Mouse (Mus musculus): Measurements from ENCODE around the gene Galnt18. TPM values are rescaled to one million over a fixed set of nuclear protein-coding genes. Genes with fewer than 3 reads are reported as not detected.

Galnt18 gene
- total RNA-seq, 2 experiments from 2014 or later: 53.8 to 55.0 TPM

- DNase-seq: no peak
Measured at GRCm38 (mm10) chr7:111559011-111559410, 220.8 kb downstream of the Galnt18 start.

DNA sequence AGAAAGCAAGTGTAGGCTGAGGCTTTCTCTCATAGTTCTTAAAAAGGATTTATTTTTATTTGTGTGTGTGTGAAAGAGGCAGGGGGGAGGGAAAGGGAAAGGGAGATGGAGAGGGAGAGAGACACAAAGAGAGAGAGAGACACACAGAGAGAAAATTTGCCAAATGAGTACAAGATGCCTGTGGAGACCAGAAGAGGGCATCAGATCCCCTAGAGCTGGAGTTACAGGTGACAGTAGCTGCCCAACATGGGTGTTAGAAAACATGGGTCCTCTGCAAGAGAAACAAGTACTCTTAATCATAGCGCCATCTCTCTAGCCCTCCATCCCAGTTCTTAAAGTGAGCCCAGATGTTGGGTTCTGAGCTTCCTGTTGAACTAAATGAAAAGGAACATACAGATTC is 228.8 kb downstream of the Galnt18 start:
- no peak for DNase-seq

GRCm38 (mm10) chr7:111547069-111547468 is 232.7 kb downstream of the Galnt18 start:
- DNase-seq: no peak

GRCm38 (mm10) chr7:111545614-111546013 is 234.2 kb downstream of the Galnt18 start:
- DNase-seq: no peak

DNA sequence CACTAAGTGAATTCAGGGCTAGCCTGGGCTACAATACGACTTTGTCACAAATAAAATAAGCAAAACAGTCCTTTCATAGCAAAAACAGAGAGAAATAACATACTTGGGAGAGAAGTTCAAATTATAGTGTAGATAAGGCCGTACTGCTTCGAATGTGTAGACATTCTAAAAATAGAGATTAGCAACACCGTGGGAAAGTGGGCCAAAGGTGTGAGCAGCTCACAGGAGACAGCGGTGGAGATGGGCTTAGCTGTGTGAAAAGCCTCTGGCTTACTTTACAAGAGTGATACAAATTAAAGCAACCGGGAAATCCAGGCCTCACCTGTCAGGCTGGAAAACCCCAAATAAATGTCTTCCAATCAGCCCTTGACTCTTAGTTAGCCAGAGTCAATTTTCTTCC is 241.8 kb downstream of the Galnt18 start:
- no peak for DNase-seq

DNA sequence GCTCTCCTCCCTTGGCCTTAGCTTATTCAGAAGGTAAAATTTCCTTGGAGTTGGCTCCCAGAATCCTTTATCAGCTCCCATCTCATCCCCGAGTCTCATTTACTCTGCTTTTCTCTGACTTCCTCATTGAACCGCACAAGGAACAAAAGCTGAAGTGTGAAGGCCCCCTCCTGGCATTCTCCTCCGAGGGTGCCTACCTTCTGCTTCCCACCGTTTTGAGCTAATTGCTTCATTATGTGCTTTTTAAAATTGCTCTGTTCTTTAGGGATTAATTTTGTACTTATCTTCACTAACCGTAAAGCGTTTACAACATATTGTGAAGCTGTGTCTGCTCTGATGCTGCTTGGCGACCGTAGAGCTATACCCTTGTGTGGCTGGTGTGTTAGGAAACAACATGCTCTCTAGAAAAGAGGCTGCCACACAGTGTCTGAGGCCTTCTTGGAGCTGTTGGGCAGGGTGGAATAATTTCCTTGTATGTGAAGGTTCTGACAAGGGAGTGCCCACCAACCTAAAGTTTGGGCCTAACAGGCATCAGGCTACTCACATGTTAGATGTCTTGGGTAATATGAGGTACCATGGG is 244.9 kb downstream of the Galnt18 start:
- no peak for DNase-seq

- DNase-seq: no peak
Measured at GRCm38 (mm10) chr7:111528961-111529643, 250.7 kb downstream of the Galnt18 start.

GRCm38 (mm10) chr7:111528462-111528861 is 251.3 kb downstream of the Galnt18 start:
- no peak for DNase-seq

DNA sequence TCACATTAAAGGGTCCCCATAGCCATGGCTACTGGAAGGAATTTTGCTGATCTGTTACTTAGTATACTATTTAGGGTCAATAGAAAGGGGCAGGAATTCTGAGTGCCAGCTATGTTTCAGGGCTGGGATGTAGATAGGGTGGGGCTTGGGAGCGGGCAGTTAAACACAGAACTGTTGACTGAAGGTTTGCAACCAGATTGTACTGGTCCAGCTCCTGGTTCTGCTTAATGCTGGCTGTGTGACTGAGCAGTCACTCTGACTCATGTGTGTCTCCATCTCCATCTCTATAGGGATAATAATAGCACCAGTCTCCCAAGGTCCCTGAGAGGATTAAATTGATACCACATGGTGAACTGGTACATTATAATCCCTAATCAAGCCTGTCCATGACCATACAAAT is 258.9 kb downstream of the Galnt18 start:
- DNase-seq: no peak

- peak; percentile 25 to 29 for DNase-seq
Measured at GRCm38 (mm10) chr7:111518581-111519242, 261.1 kb downstream of the Galnt18 start.

GRCm38 (mm10) chr7:111516882-111517281 is 262.9 kb downstream of the Galnt18 start:
- no peak for DNase-seq

GRCm38 (mm10) chr7:111515471-111515870 is 264.3 kb downstream of the Galnt18 start:
- DNase-seq: no peak

DNA sequence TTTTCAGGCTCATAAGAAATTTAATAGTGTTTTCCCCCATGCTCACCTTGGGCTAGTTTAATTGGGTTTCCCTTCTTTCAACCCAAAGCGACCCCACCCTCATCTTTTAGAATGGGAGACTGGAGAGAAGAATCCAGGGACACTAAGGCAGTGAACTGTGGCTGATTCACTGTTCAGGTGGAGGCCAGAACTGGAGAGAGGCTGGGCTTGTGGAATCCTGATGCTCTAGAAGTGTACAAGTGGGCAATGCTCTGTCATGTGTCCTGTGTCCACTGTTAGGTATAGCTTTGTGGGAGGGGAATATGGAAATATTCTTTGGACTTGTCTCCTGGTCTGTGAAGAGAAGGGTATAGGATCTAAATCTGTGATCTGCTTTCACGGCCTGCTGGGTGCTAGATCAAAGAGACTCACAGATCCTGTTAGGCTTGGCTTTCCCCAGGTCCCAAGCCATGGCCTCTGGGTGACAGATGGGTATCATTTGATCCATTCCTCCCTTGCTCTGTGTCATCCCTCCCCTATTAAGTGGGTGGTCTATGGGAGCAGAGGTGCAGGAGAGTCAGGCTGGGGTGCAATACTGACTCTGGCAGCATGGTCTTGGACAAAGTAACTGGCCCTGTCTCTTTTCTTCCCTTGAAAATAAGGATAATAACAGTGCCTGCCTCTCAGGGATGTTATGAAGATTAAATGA is 270.5 kb downstream of the Galnt18 start:
- DNase-seq: no peak

DNA sequence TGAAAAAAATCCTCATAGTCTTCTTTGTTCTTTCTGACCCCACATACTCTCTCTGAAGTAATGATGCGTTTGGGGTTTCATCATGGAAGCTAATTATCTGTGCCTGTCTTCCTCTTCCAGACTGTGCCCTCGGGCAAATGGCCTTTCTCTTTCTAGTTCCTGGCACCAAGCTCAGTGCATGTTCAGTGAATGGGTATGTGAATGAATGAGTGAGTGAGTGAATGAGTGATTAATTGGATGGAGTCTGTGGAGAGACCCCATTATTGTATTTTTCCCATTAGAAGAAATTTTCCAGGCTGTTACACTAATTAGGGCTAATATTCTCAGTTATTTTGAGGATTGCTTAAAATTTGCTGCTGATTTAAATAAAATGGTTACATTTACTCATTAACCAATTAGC is 279.2 kb downstream of the Galnt18 start:
- DNase-seq: no peak

DNA sequence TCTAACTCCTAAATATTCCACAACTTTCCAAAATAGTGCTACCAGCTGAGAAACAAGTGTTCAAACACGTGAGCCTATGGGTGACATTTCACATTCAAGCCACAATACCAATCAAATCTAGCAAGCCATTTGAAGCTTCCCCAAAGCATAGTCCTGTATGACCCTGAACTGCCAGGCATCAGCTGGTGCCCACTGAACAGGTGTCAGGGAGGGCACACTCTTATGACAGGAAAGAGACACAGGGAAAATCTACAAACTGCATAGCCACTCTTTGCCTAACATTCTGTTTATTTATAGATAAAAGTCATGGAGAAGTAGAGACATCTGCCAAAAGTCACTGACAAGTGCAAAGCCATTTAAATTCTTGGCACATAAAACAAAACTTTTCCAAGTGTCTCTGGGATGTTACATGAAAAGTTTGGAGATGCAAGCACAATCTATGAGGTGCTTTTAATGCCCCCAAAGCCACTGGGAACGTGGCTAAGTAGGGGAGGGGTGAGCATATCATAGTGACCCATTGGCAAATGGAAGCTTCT is 280.5 kb downstream of the Galnt18 start:
- DNase-seq: no peak

DNA sequence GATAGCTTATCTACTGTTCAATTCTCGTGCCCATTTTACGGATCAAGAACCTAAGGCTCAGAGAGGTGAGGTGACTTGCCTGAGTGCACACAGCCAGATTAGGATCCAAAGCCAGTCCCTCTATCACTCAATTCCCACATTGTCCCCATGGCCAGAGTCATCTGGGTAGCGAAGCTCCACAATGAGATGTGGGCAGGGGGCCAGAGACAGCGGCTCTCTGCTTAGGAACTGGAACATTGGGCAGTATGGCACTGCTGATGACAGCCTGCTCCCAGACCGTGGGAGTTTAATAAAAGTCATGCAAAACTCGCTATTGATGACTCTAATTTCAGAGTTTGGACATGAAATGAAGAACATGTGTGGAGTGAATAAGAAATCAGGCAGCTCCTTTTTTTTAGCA is 282.6 kb downstream of the Galnt18 start:
- no peak for DNase-seq

DNA sequence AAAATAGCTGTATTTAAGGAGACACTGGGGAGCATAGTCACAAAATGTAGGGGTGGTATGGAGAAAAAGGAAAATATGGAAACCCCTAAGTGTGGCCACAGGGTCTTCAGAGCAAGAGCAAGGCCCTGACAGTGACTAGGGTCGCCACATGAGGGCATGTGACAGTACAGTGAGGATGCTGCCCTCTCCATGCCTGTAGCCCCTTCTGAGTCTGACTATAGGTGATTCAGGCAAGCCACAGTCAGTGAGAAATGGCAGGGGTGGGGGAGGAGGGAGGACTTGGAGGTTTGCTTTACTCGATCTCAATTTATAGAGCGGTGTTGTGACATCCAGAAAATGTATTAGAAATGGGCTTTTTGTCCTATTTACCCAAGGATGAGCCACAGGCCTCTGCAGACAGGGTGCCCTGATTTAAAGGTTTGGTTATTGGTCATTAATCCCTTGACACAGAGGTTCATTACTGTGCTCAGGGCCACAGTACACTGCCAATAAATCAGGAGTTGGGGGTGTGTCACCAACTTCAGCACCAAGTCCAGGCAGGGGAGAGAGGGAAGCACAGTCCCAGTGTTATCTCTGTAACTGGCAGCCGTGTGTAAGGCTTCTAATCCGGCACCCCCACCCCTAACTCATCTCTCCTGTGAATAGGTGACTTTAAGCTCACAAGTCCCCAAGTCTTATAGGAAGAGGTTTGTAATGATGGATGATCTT is 287.4 kb downstream of the Galnt18 start:
- DNase-seq: no peak

DNA sequence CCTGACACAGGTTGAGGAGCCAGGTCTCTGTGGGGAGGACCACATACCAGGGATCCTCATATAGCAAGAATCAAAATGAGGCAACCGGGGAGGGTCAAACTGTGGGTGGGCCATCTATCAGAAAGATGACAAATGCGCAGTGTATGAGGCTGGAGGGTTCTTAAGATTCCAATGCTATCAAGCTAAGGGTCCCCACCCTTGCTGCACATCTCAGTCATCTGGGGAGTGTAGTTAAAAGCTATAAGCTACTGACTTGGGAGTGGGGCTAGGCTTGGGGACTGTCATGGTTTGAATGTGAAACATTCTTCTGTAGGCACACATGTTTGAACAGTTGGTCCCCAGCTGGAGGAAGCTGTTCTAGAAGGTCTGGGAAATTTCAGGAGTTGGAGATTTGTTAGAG is 288.2 kb downstream of the Galnt18 start:
- no peak for DNase-seq

- no peak for DNase-seq
Measured at GRCm38 (mm10) chr7:111486811-111487333, 292.9 kb downstream of the Galnt18 start.

GRCm38 (mm10) chr7:111483896-111484295 is 295.9 kb downstream of the Galnt18 start:
- DNase-seq: no peak

DNA sequence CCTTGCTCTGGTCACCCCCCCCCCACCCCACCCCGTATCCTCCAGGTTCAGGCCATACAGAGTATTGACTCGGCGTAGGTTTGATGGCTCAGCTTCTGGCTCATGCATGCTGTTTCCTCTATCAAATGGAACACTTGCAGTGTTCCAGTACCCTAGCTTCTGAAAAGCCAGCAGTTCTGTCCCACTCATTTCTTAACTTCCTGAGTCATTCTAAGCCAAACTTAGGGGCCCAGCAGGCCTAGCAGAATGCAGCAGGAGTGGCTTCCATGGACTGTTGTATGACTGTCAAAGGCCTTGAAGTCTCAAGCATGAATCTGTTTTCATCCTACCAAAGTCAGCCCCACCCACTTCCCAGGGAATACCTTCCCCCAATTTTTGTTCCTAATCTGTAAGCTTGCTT is 296.5 kb downstream of the Galnt18 start:
- DNase-seq: no peak

GRCm38 (mm10) chr7:111467715-111468114 is 312.1 kb downstream of the Galnt18 start:
- DNase-seq: no peak

Measured in layer of hippocampus, postnatal 36 days (tissue).